Mouse (Mus musculus) heart, postnatal 25 days (tissue): Measurements from ENCODE around the gene Vars2. TPM values are rescaled to one million over a fixed set of nuclear protein-coding genes. Genes with fewer than 3 reads are reported as not detected.

Experiments used
- DNase-seq: peaks from one replicate; pipeline ENCODE4 v3.0.0; 2022; ENCODE audit warnings: low spot score
- intact Hi-C: fragments of 180-260 bp; cut with DNase I; formaldehyde crosslinking; loops from one replicate; pipeline ENCODE4 v1.15.1; 2025
- total RNA-seq, 2 experiments: library from RNA; stranded (reverse); gene quantifications; 2 replicates each; pipeline ENCODE4 v1.2.3; 2021

Vars2 gene
- total RNA-seq, 2 experiments from 2014 or later = 32.3 TPM

DNA sequence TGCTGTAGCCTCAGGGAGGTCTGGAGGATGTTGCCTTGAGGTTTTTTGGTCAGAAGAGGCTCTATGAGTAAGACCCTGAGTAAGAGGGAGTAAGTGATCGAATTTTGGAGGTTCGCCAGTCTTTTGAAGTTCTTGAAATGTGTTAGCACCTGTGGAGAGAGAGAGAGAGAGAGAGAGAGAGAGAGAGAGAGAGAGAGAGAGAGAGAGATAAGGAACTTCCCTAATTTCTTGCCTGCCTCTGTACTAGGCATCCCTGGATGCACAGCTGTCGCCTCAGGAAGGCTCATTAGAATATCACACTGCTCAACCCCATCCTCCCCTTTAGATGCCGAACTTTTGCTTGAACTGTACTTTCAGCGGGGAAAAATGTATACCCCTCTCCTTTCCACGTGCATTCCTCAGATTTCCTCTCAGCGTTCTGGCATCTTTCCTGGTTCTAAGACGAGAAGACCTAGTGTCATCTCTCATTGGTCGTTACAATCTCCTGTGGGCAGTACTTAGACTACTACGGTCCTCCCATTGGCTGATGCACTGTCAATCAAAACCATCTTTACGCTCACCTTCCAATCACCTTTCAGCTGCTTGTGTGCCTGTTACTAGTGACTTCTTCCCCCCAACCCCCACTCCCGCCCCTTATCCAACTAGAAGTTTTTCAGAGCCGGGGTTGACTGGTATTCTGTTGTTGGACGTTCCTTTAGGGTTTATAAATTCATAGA lies 28.8 kb downstream of the Vars2 start:
- intact Hi-C loops = no loop called here
- peak; percentile 63 for DNase-seq

DNA sequence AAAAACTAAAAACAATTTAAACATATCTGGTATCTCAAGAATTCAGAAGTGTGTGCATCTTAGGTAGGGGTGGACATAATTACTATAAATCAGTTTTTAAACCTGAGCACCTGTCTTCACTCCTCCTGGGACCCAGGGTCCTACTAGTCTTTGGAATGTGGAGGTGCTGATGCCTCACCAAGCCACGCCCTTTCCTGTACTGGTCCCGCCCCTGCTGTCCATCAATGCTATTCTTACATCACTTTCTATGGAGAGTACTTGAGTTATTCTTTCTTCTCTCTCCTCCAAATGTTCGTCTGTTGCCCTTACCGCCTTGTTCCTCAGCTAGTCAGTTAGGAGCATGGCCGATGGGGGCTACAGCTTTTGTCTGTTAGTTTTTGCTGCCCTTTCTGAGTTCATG lies 31.0 kb downstream of the Vars2 start:
- no peak for DNase-seq
- intact Hi-C loops = no loop called here

DNA sequence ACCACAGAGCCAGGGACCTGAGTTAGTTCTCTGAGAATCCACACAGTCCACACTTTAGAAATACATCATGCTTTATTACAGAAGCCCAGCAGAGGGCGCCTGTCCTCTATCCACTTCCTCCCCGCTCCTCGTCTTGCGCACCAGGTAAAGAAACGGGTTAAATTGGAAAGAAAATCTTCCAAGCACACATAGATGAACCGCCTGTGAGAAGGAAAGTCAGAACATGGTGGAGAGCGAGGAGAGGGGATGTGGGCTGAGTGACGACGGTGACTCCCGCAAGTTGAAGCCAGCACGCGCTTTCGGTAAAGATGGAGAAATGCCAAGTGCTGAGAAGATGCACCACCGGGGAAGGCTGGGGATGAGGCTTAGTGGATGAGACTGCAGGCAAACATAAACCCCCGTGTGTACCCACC lies 31.7 kb downstream of the Vars2 start:
- intact Hi-C loops = loop anchor here (1.0 kb wide), 1 partner anchor 90 kb away; no protein-coding TSS in a partner anchor

DNA sequence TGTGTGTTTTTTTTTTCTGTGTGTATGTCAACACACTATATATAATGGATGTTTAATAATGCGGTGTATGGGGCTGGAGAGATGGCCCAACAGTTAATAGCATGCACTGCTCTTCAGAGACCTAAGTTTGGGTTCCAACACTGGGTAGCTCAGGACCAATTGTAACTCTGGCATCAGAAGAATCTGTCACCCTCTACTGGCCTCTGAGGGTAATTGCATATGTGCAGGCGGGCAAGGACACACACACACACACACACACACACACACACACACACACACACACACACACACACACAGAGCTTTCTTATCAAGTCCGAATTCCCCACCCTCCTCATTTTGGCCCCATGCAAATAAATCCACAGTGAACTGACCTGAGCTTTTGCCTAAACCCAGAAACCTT lies 32.2 kb downstream of the Vars2 start:
- no peak for DNase-seq
- intact Hi-C loops = loop anchor here (1.0 kb wide), 1 partner anchor 90 kb away; no protein-coding TSS in a partner anchor

More for the DNA sequence above, 31.7 kb downstream of the Vars2 start:
- DNase-seq = no peak

DNA sequence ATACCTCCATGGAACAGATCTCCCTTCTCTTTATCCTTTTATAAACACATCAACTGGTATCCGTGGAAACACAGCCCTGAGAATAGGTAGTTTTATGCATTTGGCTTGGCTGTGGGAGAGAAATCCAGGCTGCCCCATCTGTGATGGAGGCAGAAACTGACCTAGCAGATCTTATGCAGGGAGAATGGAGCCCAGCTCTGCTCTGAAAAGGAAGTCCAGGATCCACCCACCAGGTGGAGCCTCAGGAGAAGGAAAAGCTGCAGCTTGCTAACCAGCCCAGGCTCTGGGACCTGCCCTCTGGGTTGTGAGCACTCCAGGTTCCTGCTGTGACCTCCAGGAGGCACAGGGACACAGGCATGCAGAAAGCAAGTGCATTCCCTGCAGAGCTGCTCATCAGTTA lies 33.4 kb downstream of the Vars2 start:
- intact Hi-C loops = no loop called here
- no peak for DNase-seq

DNA sequence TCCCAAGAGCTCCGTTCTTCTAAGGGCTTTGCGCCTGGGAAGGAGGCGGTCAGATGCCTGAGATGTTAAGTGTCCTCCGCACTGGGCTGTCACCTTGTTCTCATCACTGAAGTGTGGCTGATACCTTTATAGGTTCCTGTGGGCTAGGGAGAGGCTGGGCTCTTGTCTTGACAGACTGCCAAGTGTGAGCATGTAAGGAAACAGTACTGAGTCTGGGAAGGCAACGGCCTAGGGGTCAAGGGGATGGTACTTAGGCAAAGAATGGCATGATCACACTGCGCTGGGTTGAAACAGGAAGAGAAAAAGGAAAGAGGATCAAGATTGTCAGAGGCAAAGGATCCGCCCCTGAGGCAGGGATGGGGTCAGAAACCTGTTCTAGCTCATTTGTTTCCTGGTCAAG lies 40.9 kb downstream of the Vars2 start, which contains the start of gene Gm9573:
TSS of gene Gm9573 (minus strand) at position 101 of the 400 bp plus-strand sequence.
- intact Hi-C loops = no loop called here
- DNase-seq = no peak

DNA sequence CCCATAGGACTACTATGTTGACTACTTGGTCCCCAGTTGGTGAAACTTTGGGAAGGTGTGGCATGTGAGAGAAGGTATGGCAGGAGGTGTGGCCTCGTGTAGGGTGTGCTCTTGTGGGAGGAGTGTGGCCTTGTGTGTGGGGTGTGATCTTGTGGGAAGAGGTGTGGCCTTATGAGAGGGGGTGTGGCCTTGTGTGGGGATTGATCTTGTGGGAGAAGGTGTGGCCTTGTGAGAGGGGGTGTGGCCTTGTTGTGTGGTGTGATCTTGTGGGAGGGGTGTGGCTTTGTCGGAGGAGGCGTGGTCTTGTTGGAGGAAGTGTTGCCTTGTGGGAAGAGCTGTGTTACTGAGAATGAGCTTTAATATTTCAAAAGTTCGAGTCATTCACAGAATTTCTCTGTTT lies 50.3 kb downstream of the Vars2 start:
- no peak for DNase-seq
- intact Hi-C loops = no loop called here

Other genes starting within 250 kb of the Vars2 start
- under 1 TPM; 0.34 to 0.75 TPM for gene H2-Q6, start 242.7 kb downstream of the Vars2 start, total RNA-seq
- gene H2-Q7, start 228.4 kb downstream of the Vars2 start, total RNA-seq = 1 to 10 TPM; 1.3 to 1.4 TPM
- under 1 TPM; 0.13 to 0.14 TPM for gene H2-Q10, start 197.5 kb downstream of the Vars2 start, total RNA-seq
- not detected for gene Pou5f1, start 161.6 kb downstream of the Vars2 start, total RNA-seq
- gene Tcf19, start 150.8 kb downstream of the Vars2 start, total RNA-seq = 1 to 10 TPM; 3.1 to 3.5 TPM
- gene Cchcr1, start 150.5 kb downstream of the Vars2 start, total RNA-seq = 1 to 10 TPM; 2.2 to 2.8 TPM
- gene Psors1c2, start 134.4 kb downstream of the Vars2 start, total RNA-seq = not detected
- gene Cdsn, start 115.5 kb downstream of the Vars2 start, total RNA-seq = under 1 TPM; 0.26 to 0.28 TPM
- gene 2300002M23Rik, start 100.1 kb downstream of the Vars2 start, total RNA-seq = not detected
- not detected for gene Sfta2, start 66.0 kb downstream of the Vars2 start, total RNA-seq
- gene Gm9573, start 41.0 kb downstream of the Vars2 start, total RNA-seq = not detected
- not detected for gene Mucl3, start 23.9 kb downstream of the Vars2 start, total RNA-seq
- gene Gtf2h4, start 6.1 kb upstream of the Vars2 start, total RNA-seq = 10 to 100 TPM; 17.5 to 18.3 TPM
- 10 to 100 TPM; 33.1 to 41.7 TPM for gene Ddr1, start 37.0 kb upstream of the Vars2 start, total RNA-seq
- 10 to 100 TPM; 21.7 to 39.7 TPM for gene Ier3, start 154.1 kb upstream of the Vars2 start, total RNA-seq
- gene Flot1, start 155.6 kb upstream of the Vars2 start, total RNA-seq = 100 to 1,000 TPM; 125 to 141 TPM
- gene Tubb5, start 170.7 kb upstream of the Vars2 start, total RNA-seq = 100 to 1,000 TPM; 102 to 103 TPM
- 10 to 100 TPM; 11.8 to 14.6 TPM for gene Mdc1, start 173.9 kb upstream of the Vars2 start, total RNA-seq
- gene Nrm, start 193.7 kb upstream of the Vars2 start, total RNA-seq = 1 to 10 TPM; 2.3 to 2.8 TPM
- gene Ppp1r18, start 198.0 kb upstream of the Vars2 start, total RNA-seq = 10 to 100 TPM; 11.9 to 16.6 TPM
- gene Dhx16, start 212.2 kb upstream of the Vars2 start, total RNA-seq = 10 to 100 TPM; 19.2 to 20.1 TPM
- gene 2310061I04Rik, start 229.8 kb upstream of the Vars2 start, total RNA-seq = 100 to 1,000 TPM; 112 to 116 TPM
- 1 to 10 TPM; 7.7 TPM for gene Atat1, start 242.5 kb upstream of the Vars2 start, total RNA-seq
- 10 to 100 TPM; 51.7 to 55.3 TPM for gene Mrps18b, start 248.8 kb upstream of the Vars2 start, total RNA-seq
- gene Ppp1r10, start 248.8 kb upstream of the Vars2 start, total RNA-seq = 10 to 100 TPM; 30.4 to 34.5 TPM